Mouse (Mus musculus) heart, embryonic 10.5 days (tissue): ENCODE measurements around the gene Tmed6. TPM values are rescaled to one million over a fixed set of nuclear protein-coding genes. Genes with fewer than 3 reads are reported as not detected.
"Not testable (repeated sequence)": the region's sequence is repeated elsewhere in the genome, so short reads cannot be mapped to it uniquely, and the experiment has no call there.

Experiments
- DNase-seq: peaks from one replicate; pipeline ENCODE4 v3.0.0-alpha.2; 2017; ENCODE audit warnings: low spot score
- H3K27ac ChIP-seq: fragments of 300-500 bp; sonication (generic); 2 replicates; pipeline ENCODE4 v1.5.1; 2016; ENCODE audit warnings: mild to moderate bottlenecking
- H3K27me3 ChIP-seq: fragments of 300-500 bp; sonication (generic); 2 replicates; pipeline ENCODE4 v1.6.1; 2016; ENCODE audit warnings: mild to moderate bottlenecking; ENCODE audit not compliant: poor library complexity, insufficient read depth, severe bottlenecking
- H3K36me3 ChIP-seq: fragments of 300-500 bp; sonication (generic); 2 replicates; pipeline ENCODE4 v1.6.1; 2016; ENCODE audit warnings: mild to moderate bottlenecking, moderate library complexity
- H3K4me1 ChIP-seq: fragments of 300-500 bp; sonication (generic); 2 replicates; pipeline ENCODE4 v1.6.1; 2016; ENCODE audit warnings: mild to moderate bottlenecking
- H3K4me3 ChIP-seq: fragments of 300-500 bp; sonication (generic); 2 replicates; pipeline ENCODE4 v1.5.1; 2016; ENCODE audit warnings: mild to moderate bottlenecking, moderate library complexity
- H3K9me3 ChIP-seq: fragments of 300-500 bp; sonication (generic); 2 replicates; pipeline ENCODE4 v1.6.1; 2016; ENCODE audit warnings: mild to moderate bottlenecking, moderate library complexity
- WGBS: fragments of 180-500 bp; shearing (Covaris S2); methylation state at CpG from one replicate; pipeline ENCODE4 v1.1.7; 2016; 5-methylcytosine and 5-hydroxymethylcytosine counted together
- polyA plus RNA-seq: library from polyadenylated mRNA; unstranded; fragments of >200 nt; fragmentation: Nextera tagmentation; extraction: Ambion mirVana; gene quantifications from 2 replicates; pipeline ENCODE4 v1.2.1, GENCODE M21; 2016

The Tmed6 gene
- polyA plus RNA-seq, 1 experiment from 2014 or later: 1.7 TPM

GRCm38 (mm10) chr8:107052046-107052445, 13.4 kb downstream of the Tmed6 start:
- no peak overlapping the region for H3K4me3 ChIP-seq
- H3K27me3 ChIP-seq: no peaks in the 10 kb centered on the region
- peaks cover 29% of the 10 kb centered on the region for H3K4me1 ChIP-seq
- no peaks in the 10 kb centered on the region for H3K9me3 ChIP-seq
- DNase-seq: no peak
- 93% methylated on average over 8 of the region's 8 CpGs for WGBS
- H3K36me3 ChIP-seq: peaks cover 64% of the 10 kb centered on the region
- H3K27ac ChIP-seq: no peak overlapping the region

- 91% methylated on average over 4 of the region's 4 CpGs for WGBS
- H3K27ac ChIP-seq: peak overlapping the region; percentile 94; the same call in 1 of the 2 replicates
Measured at GRCm38 (mm10) chr8:107049480-107049879, 16.0 kb downstream of the Tmed6 start.

DNA sequence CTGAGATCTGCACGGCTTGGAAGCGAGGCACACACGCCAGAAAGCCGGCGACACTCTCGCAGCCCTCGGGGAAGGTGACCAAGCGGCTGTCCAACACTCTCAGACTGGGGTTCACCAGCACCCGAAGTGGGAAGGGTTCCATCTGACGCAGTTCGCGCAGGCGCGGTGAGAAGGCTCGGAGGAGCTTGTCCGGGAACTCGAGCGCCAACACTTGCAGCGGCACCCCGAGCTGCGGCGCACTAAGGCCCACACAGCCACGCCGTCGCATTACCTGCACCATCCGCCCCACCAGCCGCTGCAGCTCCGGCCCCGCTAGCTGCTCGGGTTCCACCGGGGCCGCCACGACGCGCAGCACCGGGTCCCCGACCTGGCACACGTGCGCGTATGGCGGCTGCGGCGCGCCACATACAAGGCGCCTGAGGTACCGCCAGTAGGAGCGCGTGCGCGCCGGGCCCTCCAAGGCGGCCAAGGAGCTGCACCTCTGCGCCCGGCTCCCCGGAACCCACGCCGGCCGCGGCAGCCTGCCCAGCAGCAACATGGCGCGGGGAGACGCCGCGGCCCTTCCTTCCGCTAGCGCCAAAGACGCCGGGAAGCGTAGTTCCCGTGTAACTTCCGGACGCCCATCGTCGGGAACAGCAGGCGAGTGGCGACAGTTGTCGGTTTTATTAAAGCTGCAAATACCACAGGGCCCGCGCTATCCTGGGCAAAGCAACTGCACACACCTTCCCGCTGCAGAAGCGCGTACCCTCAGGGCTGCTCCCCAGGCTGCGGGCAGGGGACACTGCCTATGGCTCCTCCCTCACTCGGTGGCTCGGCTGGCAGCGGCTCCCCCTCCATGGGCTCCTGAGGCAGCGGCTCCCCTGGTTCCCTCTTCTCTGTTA, 17.1 kb downstream of the Tmed6 start, which contains the start of gene Pdf:
Gene Pdf (minus strand): TSS at position 554 of the 881 bp plus-strand sequence.
- under 1% methylated on average over 87 of the region's 87 CpGs for WGBS
- Histone ChIP-seq H3K27me3 (no peaks in the 10 kb centered on the region), H3K4me3 (peak within 1 kb of the TSS; percentile 84), H3K36me3 (peaks cover 84% of the 10 kb centered on the region), H3K9me3 (no peaks in the 10 kb centered on the region), H3K4me1 (peaks cover 20% of the 10 kb centered on the region), H3K27ac (peak within 1 kb of the TSS; percentile 94)
- peak; percentile 91 for DNase-seq

More at GRCm38 (mm10) chr8:107049480-107049879, 16.0 kb downstream of the Tmed6 start:
- no peaks in the 10 kb centered on the region for H3K27me3 ChIP-seq
- peaks cover 20% of the 10 kb centered on the region for H3K4me1 ChIP-seq
- H3K4me3 ChIP-seq: peak overlapping the region; percentile 84
- no peak for DNase-seq
- no peaks in the 10 kb centered on the region for H3K9me3 ChIP-seq
- peaks cover 84% of the 10 kb centered on the region for H3K36me3 ChIP-seq

GRCm38 (mm10) chr8:107046976-107047375, 18.5 kb downstream of the Tmed6 start:
- Histone ChIP-seq H3K27me3 (no peaks in the 10 kb centered on the region), H3K27ac (no peak overlapping the region), H3K36me3 (peaks cover 84% of the 10 kb centered on the region), H3K9me3 (no peaks in the 10 kb centered on the region), H3K4me3 (peak overlapping the region; percentile 84; the same call in 1 of the 2 replicates), H3K4me1 (peaks cover 20% of the 10 kb centered on the region)
- 65% methylated on average over 5 of the region's 5 CpGs for WGBS
- no peak for DNase-seq

GRCm38 (mm10) chr8:107045478-107045877, 20.0 kb downstream of the Tmed6 start:
- Histone ChIP-seq H3K36me3 (peaks cover 84% of the 10 kb centered on the region), H3K4me1 (peaks cover 20% of the 10 kb centered on the region), H3K9me3 (no peaks in the 10 kb centered on the region), H3K27me3 (no peaks in the 10 kb centered on the region), H3K27ac (no peak overlapping the region), H3K4me3 (no peak overlapping the region)
- WGBS: 89% methylated on average over 6 of the region's 6 CpGs
- DNase-seq: no peak

- DNase-seq: no peak
- WGBS: 87% methylated on average over 7 of the region's 7 CpGs
Measured at GRCm38 (mm10) chr8:107040632-107041031, 24.8 kb downstream of the Tmed6 start.

GRCm38 (mm10) chr8:107036626-107037025, 28.8 kb downstream of the Tmed6 start:
- 89% methylated on average over 8 of the region's 8 CpGs for WGBS
- Histone ChIP-seq H3K4me1 (peaks cover 17% of the 10 kb centered on the region), H3K36me3 (peaks cover 47% of the 10 kb centered on the region), H3K4me3 (no peak overlapping the region), H3K27ac (no peak overlapping the region), H3K27me3 (no peaks in the 10 kb centered on the region), H3K9me3 (no peaks in the 10 kb centered on the region)
- DNase-seq: no peak

More at GRCm38 (mm10) chr8:107040632-107041031, 24.8 kb downstream of the Tmed6 start:
- Histone ChIP-seq H3K4me1 (no peaks in the 10 kb centered on the region), H3K27ac (no peak overlapping the region), H3K4me3 (no peak overlapping the region), H3K9me3 (no peaks in the 10 kb centered on the region), H3K27me3 (no peaks in the 10 kb centered on the region), H3K36me3 (peaks cover 83% of the 10 kb centered on the region)

DNA sequence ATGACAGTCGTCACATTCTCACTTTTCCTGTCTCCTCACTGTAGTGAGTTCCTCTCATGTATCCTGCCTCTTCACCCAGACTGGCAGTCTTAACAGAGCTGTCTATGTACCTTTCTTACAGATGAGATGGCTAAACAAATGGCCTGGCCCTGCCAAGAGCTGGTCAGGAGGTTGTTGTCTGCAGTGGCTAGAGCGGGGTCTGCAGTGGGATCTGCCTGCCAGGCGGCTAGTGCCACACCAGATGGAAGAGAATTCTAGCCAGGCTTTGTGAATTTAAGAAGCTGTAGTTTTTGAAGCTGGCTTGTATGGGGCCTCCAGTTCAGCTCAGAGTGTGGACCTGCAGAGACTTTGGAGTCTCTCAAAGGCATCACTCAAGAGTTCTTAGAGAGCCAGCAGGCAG, 29.8 kb downstream of the Tmed6 start:
- Histone ChIP-seq H3K36me3 (peaks cover 37% of the 10 kb centered on the region), H3K4me3 (no peak overlapping the region), H3K9me3 (no peaks in the 10 kb centered on the region), H3K27ac (no peak overlapping the region), H3K4me1 (peaks cover 18% of the 10 kb centered on the region), H3K27me3 (no peaks in the 10 kb centered on the region)
- no peak for DNase-seq
- WGBS: 80% methylated on average over 3 of the region's 3 CpGs

- DNase-seq, H3K27me3 ChIP-seq, H3K9me3 ChIP-seq, H3K4me3 ChIP-seq, H3K27ac ChIP-seq: not testable (repeated sequence)
- peaks cover 18% of the 10 kb centered on the region for H3K4me1 ChIP-seq
- H3K36me3 ChIP-seq: peaks cover 19% of the 10 kb centered on the region
- 90% methylated on average over 2 of the region's 2 CpGs for WGBS
Measured at GRCm38 (mm10) chr8:107033609-107034008, 31.8 kb downstream of the Tmed6 start.

GRCm38 (mm10) chr8:107031577-107032090, 33.8 kb downstream of the Tmed6 start:
- under 1% methylated on average over 40 of the region's 40 CpGs for WGBS
- Histone ChIP-seq H3K4me1 (peaks cover 18% of the 10 kb centered on the region), H3K27ac (peak overlapping the region; percentile 91), H3K9me3 (no peaks in the 10 kb centered on the region), H3K36me3 (peaks cover 11% of the 10 kb centered on the region), H3K27me3 (no peaks in the 10 kb centered on the region), H3K4me3 (peak overlapping the region; percentile 95)
- DNase-seq: no peak

GRCm38 (mm10) chr8:107030650-107031576, 34.5 kb downstream of the Tmed6 start, which contains the start of gene Vps4a:
Gene Vps4a (plus strand): TSS chr8:107031222.
- Histone ChIP-seq H3K27me3 (no peaks in the 10 kb centered on the region), H3K4me1 (peaks cover 18% of the 10 kb centered on the region), H3K36me3 (peaks cover 7% of the 10 kb centered on the region), H3K27ac (peak within 1 kb of the TSS; percentile 91), H3K9me3 (no peaks in the 10 kb centered on the region), H3K4me3 (peak within 1 kb of the TSS; percentile 95)
- WGBS: 4% methylated on average over 66 of the region's 66 CpGs
- peak; percentile 98 for DNase-seq

- 70% methylated on average over 5 of the region's 5 CpGs for WGBS
- H3K27ac ChIP-seq: no peak overlapping the region
- H3K9me3 ChIP-seq: no peaks in the 10 kb centered on the region
- H3K4me3 ChIP-seq: no peak overlapping the region
- H3K36me3 ChIP-seq: no peaks in the 10 kb centered on the region; the same call in 1 of the 2 replicates
- no peaks in the 10 kb centered on the region for H3K27me3 ChIP-seq
- DNase-seq: no peak
- peaks cover 18% of the 10 kb centered on the region for H3K4me1 ChIP-seq
Measured at GRCm38 (mm10) chr8:107030058-107030457, 35.4 kb downstream of the Tmed6 start.
